Mouse (Mus musculus): ENCODE measurements around the gene Gm7534. TPM values are rescaled to one million over a fixed set of nuclear protein-coding genes. Genes with fewer than 3 reads are reported as not detected.

Gm7534 gene
- polyA plus RNA-seq, 1 experiment from 2014 or later: not detected

GRCm38 (mm10) chr4:134238686-134239085 is 35.9 kb upstream of the Gm7534 start:
- Histone ChIP-seq H3K4me3 (replicated peaks) (no peak overlapping the region), H3K9ac (replicated peaks) (no peak overlapping the region), H3K27me3 (peaks cover 25% of the 10 kb centered on the region), H3K36me3 (no peaks in the 10 kb centered on the region), H3K4me1 (replicated peaks) (peaks cover 7% of the 10 kb centered on the region), H3K27ac (no peak overlapping the region), H3K4me2 (replicated peaks) (0 out of 2 replicates have a peak overlapping the region, but pooled peaks have one; percentile 15), H3K9me3 (no peaks in the 10 kb centered on the region)
- 15% methylated on average over 10 of the region's 10 CpGs for WGBS
- no peak for ATAC-seq

- Histone ChIP-seq H3K4me2 (replicated peaks) (peak within 1 kb of the TSS; percentile 15; the same call in 1 of the 2 replicates), H3K27ac (no peak within 1 kb of the TSS), H3K9ac (replicated peaks) (no peak within 1 kb of the TSS), H3K4me3 (replicated peaks) (no peak within 1 kb of the TSS), H3K4me1 (replicated peaks) (peaks cover 5% of the 10 kb centered on the region; the same call in 1 of the 2 replicates), H3K27me3 (peaks cover 25% of the 10 kb centered on the region), H3K9me3 (no peaks in the 10 kb centered on the region), H3K36me3 (no peaks in the 10 kb centered on the region)
- 5% methylated on average over 18 of the region's 18 CpGs for WGBS
- 0 out of 2 replicates have a peak, but pooled peaks have one; percentile 30 for ATAC-seq
Measured at GRCm38 (mm10) chr4:134238279-134238651, 35.5 kb upstream of the Gm7534 start, which contains the start of gene Cnksr1. Gene Cnksr1, minus strand, starts transcription at chr4:134238399.

- ATAC-seq: no peak
- Histone ChIP-seq H3K27me3 (peaks cover 25% of the 10 kb centered on the region), H3K4me1 (replicated peaks) (peaks cover 5% of the 10 kb centered on the region; the same call in 1 of the 2 replicates), H3K9me3 (no peaks in the 10 kb centered on the region), H3K9ac (replicated peaks) (no peak overlapping the region), H3K4me3 (replicated peaks) (no peak overlapping the region), H3K27ac (no peak overlapping the region), H3K36me3 (no peaks in the 10 kb centered on the region), H3K4me2 (replicated peaks) (no peak overlapping the region; the same call in 1 of the 2 replicates)
- 27% methylated on average over 19 of the region's 19 CpGs for WGBS
Measured at GRCm38 (mm10) chr4:134237582-134238278, 34.9 kb upstream of the Gm7534 start.

- Histone ChIP-seq H3K9me3 (no peaks in the 10 kb centered on the region), H3K9ac (replicated peaks) (no peak overlapping the region), H3K4me1 (replicated peaks) (peaks cover 5% of the 10 kb centered on the region; the same call in 1 of the 2 replicates), H3K4me2 (replicated peaks) (no peak overlapping the region), H3K27ac (no peak overlapping the region), H3K4me3 (replicated peaks) (no peak overlapping the region), H3K27me3 (peaks cover 25% of the 10 kb centered on the region), H3K36me3 (no peaks in the 10 kb centered on the region)
- no peak for ATAC-seq
- 85% methylated on average over 5 of the region's 5 CpGs for WGBS
Measured at GRCm38 (mm10) chr4:134234876-134235275, 32.1 kb upstream of the Gm7534 start.

GRCm38 (mm10) chr4:134230431-134230830 is 27.6 kb upstream of the Gm7534 start:
- no peak for ATAC-seq
- Histone ChIP-seq H3K4me2 (replicated peaks) (no peak overlapping the region), H3K27me3 (0 out of 2 replicates have a peak, but pooled peaks cover 4% of the 10 kb centered on the region), H3K4me3 (replicated peaks) (no peak overlapping the region), H3K9ac (replicated peaks) (no peak overlapping the region), H3K9me3 (no peaks in the 10 kb centered on the region), H3K4me1 (replicated peaks) (no peaks in the 10 kb centered on the region), H3K36me3 (no peaks in the 10 kb centered on the region), H3K27ac (no peak overlapping the region)
- WGBS: 37% methylated on average over 8 of the region's 8 CpGs

- Histone ChIP-seq H3K27me3 (no peaks in the 10 kb centered on the region), H3K9ac (replicated peaks) (no peak within 1 kb of the TSS), H3K4me3 (replicated peaks) (no peak within 1 kb of the TSS), H3K27ac (no peak within 1 kb of the TSS), H3K4me1 (replicated peaks) (no peaks in the 10 kb centered on the region), H3K9me3 (no peaks in the 10 kb centered on the region), H3K4me2 (replicated peaks) (no peak within 1 kb of the TSS), H3K36me3 (no peaks in the 10 kb centered on the region)
- no peak for ATAC-seq
- 76% methylated on average over 8 of the region's 8 CpGs for WGBS
Measured at GRCm38 (mm10) chr4:134227194-134227593, 24.4 kb upstream of the Gm7534 start, which contains the start of gene Catsper4. Gene Catsper4, minus strand, starts transcription at chr4:134227383.

GRCm38 (mm10) chr4:134222793-134223600 is 20.2 kb upstream of the Gm7534 start:
- WGBS: 65% methylated on average over 11 of the region's 11 CpGs
- H3K4me3 ChIP-seq (replicated peaks): no peak overlapping the region
- H3K9ac ChIP-seq (replicated peaks): no peak overlapping the region
- no peaks in the 10 kb centered on the region for H3K4me1 ChIP-seq (replicated peaks)
- H3K4me2 ChIP-seq (replicated peaks): no peak overlapping the region
- H3K36me3 ChIP-seq: no peaks in the 10 kb centered on the region
- ATAC-seq: no peak
- no peaks in the 10 kb centered on the region for H3K9me3 ChIP-seq
- no peak overlapping the region for H3K27ac ChIP-seq
- no peaks in the 10 kb centered on the region for H3K27me3 ChIP-seq

GRCm38 (mm10) chr4:134206488-134207053 is 3.8 kb upstream of the Gm7534 start:
- Histone ChIP-seq H3K4me1 (replicated peaks) (no peaks in the 10 kb centered on the region), H3K9ac (replicated peaks) (no peak overlapping the region), H3K4me3 (replicated peaks) (no peak overlapping the region), H3K4me2 (replicated peaks) (no peak overlapping the region), H3K27ac (no peak overlapping the region), H3K9me3 (no peaks in the 10 kb centered on the region), H3K27me3 (no peaks in the 10 kb centered on the region), H3K36me3 (no peaks in the 10 kb centered on the region)
- ATAC-seq: no peak
- 78% methylated on average over 6 of the region's 6 CpGs for WGBS

GRCm38 (mm10) chr4:134203340-134203896 is 614 bp upstream of the Gm7534 start:
- WGBS: 93% methylated on average over 17 of the region's 17 CpGs
- no peak overlapping the region for H3K9ac ChIP-seq (replicated peaks)
- no peaks in the 10 kb centered on the region for H3K36me3 ChIP-seq
- ATAC-seq: no peak
- H3K4me2 ChIP-seq (replicated peaks): no peak overlapping the region
- H3K27ac ChIP-seq: no peak overlapping the region
- H3K9me3 ChIP-seq: no peaks in the 10 kb centered on the region
- H3K27me3 ChIP-seq: no peaks in the 10 kb centered on the region
- no peak overlapping the region for H3K4me3 ChIP-seq (replicated peaks)
- H3K4me1 ChIP-seq (replicated peaks): no peaks in the 10 kb centered on the region

GRCm38 (mm10) chr4:134199371-134199770 is 3.4 kb downstream of the Gm7534 start:
- ATAC-seq: no peak
- WGBS: 83% methylated on average over 2 of the region's 2 CpGs
- no peak overlapping the region for H3K9ac ChIP-seq (replicated peaks)

GRCm38 (mm10) chr4:134186268-134186667 is 16.5 kb downstream of the Gm7534 start:
- Histone ChIP-seq H3K36me3 (no peaks in the 10 kb centered on the region), H3K4me3 (replicated peaks) (peak overlapping the region; percentile 83), H3K9me3 (no peaks in the 10 kb centered on the region), H3K27ac (peak overlapping the region; percentile 83), H3K27me3 (no peaks in the 10 kb centered on the region), H3K9ac (replicated peaks) (peak overlapping the region; percentile 89), H3K4me1 (replicated peaks) (peaks cover 11% of the 10 kb centered on the region), H3K4me2 (replicated peaks) (peak overlapping the region; percentile 85)
- ATAC-seq: no peak; the same call in 1 of the 2 replicates
- under 1% methylated on average over 22 of the region's 22 CpGs for WGBS

More at GRCm38 (mm10) chr4:134199371-134199770, 3.4 kb downstream of the Gm7534 start:
- Histone ChIP-seq H3K9me3 (no peaks in the 10 kb centered on the region), H3K4me2 (replicated peaks) (no peak overlapping the region), H3K27ac (no peak overlapping the region), H3K4me3 (replicated peaks) (no peak overlapping the region), H3K4me1 (replicated peaks) (no peaks in the 10 kb centered on the region), H3K36me3 (no peaks in the 10 kb centered on the region), H3K27me3 (no peaks in the 10 kb centered on the region)
